Mouse (Mus musculus) hindbrain, embryonic 16.5 days (tissue): ENCODE data around the gene Ltb4r1. TPM values are rescaled to one million over a fixed set of nuclear protein-coding genes. Genes with fewer than 3 reads are reported as not detected.

ENCODE experiments used
- ATAC-seq: fragments of 200-750 bp; cut with Nextera tagmentation; 2 replicates; pipeline ENCODE4 v1.8.0; 2017; ENCODE audit warnings: moderate TSS enrichment, moderate library complexity
- H3K27ac ChIP-seq: fragments of 300-500 bp; sonication (generic); 2 replicates; pipeline ENCODE4 v1.5.1; 2014; ENCODE audit warnings: low read depth, mild to moderate bottlenecking, control low read depth, low read length, moderate library complexity
- H3K27me3 ChIP-seq: fragments of 300-500 bp; sonication (generic); replicated peaks from 2 replicates; pipeline ENCODE4 v1.6.1; 2014; ENCODE audit warnings: low read length; ENCODE audit not compliant: control insufficient read depth, insufficient read depth
- H3K36me3 ChIP-seq: fragments of 300-500 bp; sonication (generic); 2 replicates; pipeline ENCODE4 v1.6.1; 2014; ENCODE audit warnings: mild to moderate bottlenecking, low read length, moderate library complexity, mixed read lengths; ENCODE audit not compliant: control insufficient read depth, insufficient read depth
- H3K4me1 ChIP-seq: fragments of 300-500 bp; sonication (generic); 2 replicates; pipeline ENCODE4 v1.6.1; 2014; ENCODE audit warnings: low read depth, low read length; ENCODE audit not compliant: control insufficient read depth, insufficient read depth
- H3K4me2 ChIP-seq: fragments of 300-500 bp; sonication (generic); 2 replicates; pipeline ENCODE4 v1.6.1; 2014; ENCODE audit warnings: mild to moderate bottlenecking, low read length, control low read depth, moderate library complexity
- H3K4me3 ChIP-seq: fragments of 300-500 bp; sonication (generic); 2 replicates; pipeline ENCODE4 v1.5.1; 2014; ENCODE audit warnings: mild to moderate bottlenecking, low read length, control low read depth, moderate library complexity
- H3K9ac ChIP-seq: fragments of 300-500 bp; sonication (generic); 2 replicates; pipeline ENCODE4 v1.6.1; 2014; ENCODE audit warnings: low read depth, mild to moderate bottlenecking, control low read depth, low read length, moderate library complexity
- H3K9me3 ChIP-seq: fragments of 300-500 bp; sonication (generic); 2 replicates; pipeline ENCODE4 v1.6.1; 2014; ENCODE audit warnings: mild to moderate bottlenecking, low read length, moderate library complexity; ENCODE audit not compliant: control insufficient read depth
- WGBS: fragments of 180-500 bp; shearing (Covaris S2); extraction: QIAGEN DNeasy Blood & Tissue Kit; methylation state at CpG from one replicate; pipeline ENCODE4 v1.1.7; 2014; 5-methylcytosine and 5-hydroxymethylcytosine counted together
- polyA plus RNA-seq: library from polyadenylated mRNA; unstranded; fragments of >200 nt; fragmentation: Nextera tagmentation; extraction: Ambion mirVana; gene quantifications from 2 replicates; pipeline ENCODE4 v1.2.1, GENCODE M21; 2015

Gene Ltb4r1
- 0.22 and 0.79 TPM in 2 replicates for polyA plus RNA-seq

DNA sequence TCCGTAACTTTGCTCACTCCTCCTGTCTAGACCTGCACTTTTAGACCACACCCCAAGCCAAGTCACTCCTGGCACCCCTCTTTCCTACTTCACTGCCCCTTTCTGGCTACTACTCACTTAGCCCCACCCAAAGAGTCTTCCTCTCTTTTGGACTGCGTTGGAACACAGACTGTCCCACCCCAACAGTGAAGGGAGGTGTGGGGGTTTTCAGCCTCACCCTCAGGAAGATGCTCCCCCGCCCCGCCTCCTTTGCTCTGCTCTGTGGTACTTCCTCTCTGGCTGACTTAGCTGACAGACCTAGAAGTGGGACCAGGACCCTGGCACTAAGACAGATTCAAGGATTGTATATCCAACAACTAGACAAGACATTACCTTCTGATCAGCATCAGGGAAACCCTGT is at the start of gene Ltb4r1:
Ltb4r1 (plus strand) TSS at position 267 of the 400 bp plus-strand sequence.
- peaks cover 31% of the 10 kb centered on the region for H3K27me3 ChIP-seq
- no peaks in the 10 kb centered on the region for H3K36me3 ChIP-seq
- H3K4me1 ChIP-seq: peaks cover 14% of the 10 kb centered on the region
- H3K9me3 ChIP-seq: no peaks in the 10 kb centered on the region
- no peak within 1 kb of the TSS for H3K9ac ChIP-seq
- 76% methylated on average over 4 of the region's 4 CpGs for WGBS
- no peak within 1 kb of the TSS for H3K4me2 ChIP-seq
- ATAC-seq: no peak
- H3K27ac ChIP-seq: no peak within 1 kb of the TSS
- H3K4me3 ChIP-seq: no peak within 1 kb of the TSS

DNA sequence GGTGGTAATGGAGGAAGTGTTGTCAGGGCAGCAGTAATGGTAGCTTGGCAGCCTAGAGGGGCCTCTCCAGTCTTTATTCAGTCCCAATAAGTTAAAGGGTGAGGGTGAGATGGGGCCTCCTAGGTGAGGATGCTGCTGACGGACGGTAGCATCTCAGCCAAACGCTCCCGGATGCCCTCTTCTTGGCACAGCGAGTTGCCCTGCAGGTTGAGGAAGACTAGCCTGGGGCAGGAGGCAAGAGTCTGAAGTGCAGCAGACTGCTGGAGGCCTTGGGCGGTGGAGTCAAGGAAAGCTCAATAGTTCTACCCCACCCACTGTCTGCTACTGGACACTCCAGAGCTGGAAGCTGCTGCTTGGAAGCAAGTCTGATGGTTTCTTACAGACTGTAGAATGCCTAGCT is 49.5 kb upstream of the Ltb4r1 start:
- H3K4me3 ChIP-seq: no peak overlapping the region
- WGBS: 91% methylated on average over 6 of the region's 6 CpGs
- no peak for ATAC-seq

DNA sequence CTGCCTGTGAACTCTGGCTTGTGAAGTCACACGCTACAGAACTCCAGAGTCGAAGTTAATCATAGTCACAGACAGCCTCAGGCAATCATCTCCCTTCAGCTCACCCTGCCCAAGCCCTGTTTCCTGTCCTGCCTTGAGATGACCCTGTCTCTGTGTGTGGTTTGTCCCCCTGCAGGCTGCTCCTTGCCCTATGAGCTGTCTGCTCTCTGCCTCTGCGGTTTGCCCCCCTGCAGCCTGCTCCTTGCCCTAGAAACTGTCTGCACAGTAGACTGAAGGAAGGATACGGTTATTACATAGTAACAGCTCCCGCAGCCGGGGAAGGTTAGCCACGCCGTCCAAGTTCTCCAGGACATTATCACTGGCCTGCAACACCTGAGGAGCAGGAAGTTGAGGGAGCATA is 48.9 kb upstream of the Ltb4r1 start:
- Histone ChIP-seq H3K4me1 (peaks cover 3% of the 10 kb centered on the region), H3K4me3 (no peak overlapping the region), H3K4me2 (no peak overlapping the region), H3K9ac (no peak overlapping the region), H3K9me3 (no peaks in the 10 kb centered on the region), H3K27ac (no peak overlapping the region), H3K27me3 (peaks cover 3% of the 10 kb centered on the region; the same call in 1 of the 2 replicates), H3K36me3 (peaks cover 9% of the 10 kb centered on the region)
- 84% methylated on average over 8 of the region's 8 CpGs for WGBS
- ATAC-seq: no peak

More for the DNA sequence above, 49.5 kb upstream of the Ltb4r1 start:
- H3K9me3 ChIP-seq: no peaks in the 10 kb centered on the region
- peaks cover 3% of the 10 kb centered on the region for H3K4me1 ChIP-seq
- no peak overlapping the region for H3K9ac ChIP-seq
- H3K4me2 ChIP-seq: no peak overlapping the region
- no peak overlapping the region for H3K27ac ChIP-seq
- H3K36me3 ChIP-seq: peaks cover 9% of the 10 kb centered on the region
- H3K27me3 ChIP-seq: peaks cover 3% of the 10 kb centered on the region; the same call in 1 of the 2 replicates

DNA sequence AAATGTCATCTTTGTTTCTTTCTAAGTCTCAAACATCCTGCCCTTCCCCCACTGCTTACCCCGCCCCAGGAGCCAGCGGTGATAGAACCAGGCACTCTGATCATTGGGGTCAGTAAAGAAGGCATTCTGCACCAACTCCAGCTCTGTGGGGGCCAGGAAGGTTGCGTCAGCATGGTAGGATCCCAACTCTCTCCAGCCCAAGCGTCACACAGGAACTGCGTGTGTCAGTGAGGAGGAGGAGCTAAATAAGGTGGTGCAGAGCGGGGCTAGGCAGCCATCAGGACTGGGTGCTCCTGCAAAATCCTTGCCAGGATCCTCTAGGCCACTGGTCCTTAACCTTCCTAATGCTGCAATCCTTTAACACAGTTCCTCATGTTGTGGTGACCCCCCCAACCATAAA is 46.0 kb upstream of the Ltb4r1 start:
- ATAC-seq: no peak
- 86% methylated on average over 6 of the region's 6 CpGs for WGBS
- Histone ChIP-seq H3K4me2 (no peak overlapping the region), H3K27ac (no peak overlapping the region), H3K27me3 (no peaks in the 10 kb centered on the region), H3K9ac (no peak overlapping the region), H3K4me1 (peaks cover 8% of the 10 kb centered on the region), H3K36me3 (peaks cover 9% of the 10 kb centered on the region), H3K9me3 (no peaks in the 10 kb centered on the region), H3K4me3 (no peak overlapping the region)

DNA sequence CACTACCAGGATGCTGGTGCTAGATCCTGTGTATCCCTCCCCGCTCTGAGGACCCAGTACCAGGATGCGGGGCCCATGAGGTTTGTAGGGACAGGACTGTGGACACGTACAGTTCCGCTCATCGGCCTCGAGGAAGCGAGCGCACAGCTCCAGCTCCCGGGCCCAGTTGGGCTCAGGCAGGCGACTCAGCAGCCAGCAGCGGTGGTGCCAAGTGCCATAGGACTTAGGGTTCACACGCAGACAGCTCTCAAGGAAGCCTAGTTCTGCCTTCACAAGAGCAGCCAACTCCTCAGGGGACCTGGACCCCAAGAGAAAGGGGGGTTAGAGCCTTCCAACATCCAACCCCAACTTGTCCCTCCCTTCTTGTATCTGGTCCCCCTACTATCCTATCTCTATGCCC is 45.1 kb upstream of the Ltb4r1 start:
- WGBS: 93% methylated on average over 12 of the region's 12 CpGs
- Histone ChIP-seq H3K4me3 (no peak overlapping the region; the same call in 1 of the 2 replicates), H3K4me1 (peaks cover 8% of the 10 kb centered on the region)

GRCm38 (mm10) chr14:55721076-55721475 is 44.7 kb upstream of the Ltb4r1 start:
- WGBS: 77% methylated on average over 6 of the region's 6 CpGs
- ATAC-seq: no peak
- peaks cover 9% of the 10 kb centered on the region for H3K36me3 ChIP-seq
- peak overlapping the region; percentile 78 for H3K9ac ChIP-seq
- H3K27me3 ChIP-seq: no peaks in the 10 kb centered on the region
- H3K27ac ChIP-seq: no peak overlapping the region
- peak overlapping the region; percentile 73 for H3K4me3 ChIP-seq
- no peaks in the 10 kb centered on the region for H3K9me3 ChIP-seq
- peaks cover 8% of the 10 kb centered on the region for H3K4me1 ChIP-seq
- peak overlapping the region; percentile 55 for H3K4me2 ChIP-seq

More for the DNA sequence above, 45.1 kb upstream of the Ltb4r1 start:
- Histone ChIP-seq H3K9ac (no peak overlapping the region; the same call in 1 of the 2 replicates), H3K36me3 (peaks cover 9% of the 10 kb centered on the region), H3K9me3 (no peaks in the 10 kb centered on the region), H3K27ac (no peak overlapping the region), H3K27me3 (no peaks in the 10 kb centered on the region), H3K4me2 (peak overlapping the region; percentile 55)
- ATAC-seq: no peak

GRCm38 (mm10) chr14:55721700-55722437 is 43.9 kb upstream of the Ltb4r1 start, which contains the start of gene Rabggta:
Gene Rabggta, minus strand, starts transcription at chr14:55722263.
- Histone ChIP-seq H3K36me3 (peaks cover 9% of the 10 kb centered on the region), H3K27ac (peak within 1 kb of the TSS; percentile 84), H3K4me2 (peak within 1 kb of the TSS; percentile 55), H3K9ac (peak within 1 kb of the TSS; percentile 78), H3K27me3 (no peaks in the 10 kb centered on the region), H3K4me1 (peaks cover 8% of the 10 kb centered on the region), H3K9me3 (no peaks in the 10 kb centered on the region), H3K4me3 (peak within 1 kb of the TSS; percentile 73)
- under 1% methylated on average over 50 of the region's 50 CpGs for WGBS
- ATAC-seq: peak; percentile 98

GRCm38 (mm10) chr14:55722438-55722945 is 43.3 kb upstream of the Ltb4r1 start:
- H3K4me2 ChIP-seq: peak overlapping the region; percentile 55
- 45% methylated on average over 8 of the region's 8 CpGs for WGBS

DNA sequence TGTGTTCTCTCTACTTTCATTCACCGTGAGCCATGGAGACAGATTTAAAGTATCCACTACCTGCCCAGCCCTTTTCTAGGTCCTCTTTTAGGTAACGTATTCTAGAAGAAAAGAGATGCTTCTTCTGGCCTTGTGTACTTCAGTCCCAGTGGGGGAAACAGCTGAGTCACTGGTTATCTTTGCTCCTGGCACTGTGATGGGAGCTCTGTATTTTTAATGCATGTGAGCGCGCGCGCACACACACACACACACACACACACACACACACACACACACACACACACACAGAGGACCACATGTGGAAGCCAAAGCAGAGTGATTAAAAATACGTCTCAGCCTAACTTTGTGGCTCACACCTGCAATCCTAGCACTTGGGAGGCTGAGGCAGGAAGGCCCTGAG is 42.3 kb upstream of the Ltb4r1 start:
- ATAC-seq: no peak
- Histone ChIP-seq H3K4me3 (no peak overlapping the region), H3K9me3 (no peaks in the 10 kb centered on the region), H3K4me2 (no peak overlapping the region), H3K27ac (no peak overlapping the region), H3K27me3 (no peaks in the 10 kb centered on the region), H3K9ac (no peak overlapping the region), H3K4me1 (peaks cover 8% of the 10 kb centered on the region), H3K36me3 (peaks cover 2% of the 10 kb centered on the region; the same call in 1 of the 2 replicates)
- WGBS: 93% methylated on average over 7 of the region's 7 CpGs

More at GRCm38 (mm10) chr14:55722438-55722945, 43.3 kb upstream of the Ltb4r1 start:
- no peaks in the 10 kb centered on the region for H3K9me3 ChIP-seq
- no peaks in the 10 kb centered on the region for H3K27me3 ChIP-seq
- H3K4me1 ChIP-seq: peaks cover 8% of the 10 kb centered on the region
- peak overlapping the region; percentile 73 for H3K4me3 ChIP-seq
- peak; percentile 7 for ATAC-seq
- no peak overlapping the region for H3K27ac ChIP-seq
- H3K9ac ChIP-seq: peak overlapping the region; percentile 78
- H3K36me3 ChIP-seq: peaks cover 4% of the 10 kb centered on the region
